ENCODE assay signal across 7 mouse cellular contexts in genomic region chr12:71310068-71310931, GRCm38 (mm10). TPM values are rescaled to one million over a fixed set of nuclear protein-coding genes. Genes with fewer than 3 reads are reported as not detected.
DNase-seq lines count a peak whose midpoint lies in the region; ATAC-seq lines count a peak whose summit lies in the region.

No protein-coding gene starts in this region.

- H3K27me3 ChIP-seq in heart, embryonic 10.5 days (ENCODE audit: insufficient read depth, poor library complexity, severe bottlenecking) = no peaks in the 10 kb centered on the region
- no peaks in the 10 kb centered on the region; the same call in 1 of the 2 replicates for H3K27me3 ChIP-seq in stomach, embryonic 16.5 days (ENCODE audit: control insufficient read depth, insufficient read depth, low read length)

- peak; percentile 23 for DNase-seq in 3T3-L1 (ENCODE audit: low read depth, low spot score)
- peak; percentile 49 for DNase-seq in ES-CJ7 (ENCODE audit: low read depth, low spot score)
- peak; percentile 65 to 70 for DNase-seq in cerebellum, postnatal 25 days
- peak; percentile 82 for DNase-seq in heart, embryonic 10.5 days (ENCODE audit: low spot score)
- peak; percentile 46 to 57 for DNase-seq in kidney, postnatal 4 days
- DNase-seq in mesoderm, embryonic 11.5 days (ENCODE audit: low read depth, low spot score) = peak; percentile 57

- ATAC-seq in stomach, embryonic 16.5 days (ENCODE audit: insufficient read depth, low FRiP score) = peak; percentile 41; the same call in 1 of the 2 replicates

- H3K4me3 ChIP-seq in heart, embryonic 10.5 days = peak overlapping the region; percentile 92
- H3K4me3 ChIP-seq in stomach, embryonic 16.5 days (replicated peaks; ENCODE audit: low read length) = peak overlapping the region; percentile 83

- peak overlapping the region; percentile 90 for H3K9ac ChIP-seq in stomach, embryonic 16.5 days (ENCODE audit: low read length)

- peak overlapping the region; percentile 89 for H3K4me2 ChIP-seq in stomach, embryonic 16.5 days (ENCODE audit: low read depth, low read length)

- no peaks in the 10 kb centered on the region for H3K9me3 ChIP-seq in heart, embryonic 10.5 days
- no peaks in the 10 kb centered on the region for H3K9me3 ChIP-seq in stomach, embryonic 16.5 days (replicated peaks; ENCODE audit: control insufficient read depth, low read length)

- peaks cover 26% of the 10 kb centered on the region for H3K36me3 ChIP-seq in heart, embryonic 10.5 days
- H3K36me3 ChIP-seq in stomach, embryonic 16.5 days (ENCODE audit: control insufficient read depth, insufficient read depth, low read length) = 0 out of 2 replicates have a peak, but pooled peaks cover 3% of the 10 kb centered on the region

- H3K4me1 ChIP-seq in heart, embryonic 10.5 days = peaks cover 24% of the 10 kb centered on the region; the same call in 1 of the 2 replicates
- no peaks in the 10 kb centered on the region; the same call in 1 of the 2 replicates for H3K4me1 ChIP-seq in stomach, embryonic 16.5 days (ENCODE audit: control insufficient read depth, insufficient read depth, low read length)

- under 1% methylated on average over 55 of the region's 56 CpGs for WGBS in heart, embryonic 10.5 days
- WGBS in stomach, embryonic 16.5 days = under 1% methylated on average over 56 of the region's 56 CpGs

- peak overlapping the region; percentile 96 for H3K27ac ChIP-seq in heart, embryonic 10.5 days
- peak overlapping the region; percentile 91 for H3K27ac ChIP-seq in stomach, embryonic 16.5 days (ENCODE audit: low read length)

RNA-seq across cellular contexts. Expression of gene Dact1, which starts 0.6 kb away (rescaled TPM):
- polyA plus RNA-seq in heart, embryonic 10.5 days (2016; fragmentation: Nextera tagmentation; extraction: Ambion mirVana) = 9.4 and 25.3 TPM in 2 replicates
- polyA plus RNA-seq in stomach, embryonic 16.5 days (2015; fragmentation: Nextera tagmentation; extraction: Ambion mirVana) = 6.3 and 8.7 TPM in 2 replicates

Comparison
In these comparisons a context has a peak if more than half of its experiments do, and no peak if none do; other contexts are left out.
1. Peak in every context shown above with its lines: DNase-seq, ATAC-seq, H3K4me3 ChIP-seq and H3K27ac ChIP-seq.
2. DNase-seq: peak in every context shown above with its lines; median percentile 82 in heart, embryonic 10.5 days; 68 in cerebellum, postnatal 25 days; 57 in mesoderm, embryonic 11.5 days; 52 in kidney, postnatal 4 days; 49 in ES-CJ7; 23 in 3T3-L1.